Mouse (Mus musculus) C2C12 (cell line): ENCODE measurements around the gene Klre1.

Experiments used
- CTCF ChIP-seq: IDR thresholded peaks from one replicate; pipeline ENCODE4 v1.5.1; 2011; ENCODE audit not compliant: control insufficient read depth, insufficient read depth, insufficient read length
- MAX ChIP-seq: IDR thresholded peaks from one replicate; pipeline ENCODE4 v1.6.1; 2011; ENCODE audit warnings: mild to moderate bottlenecking, control low read depth
- MYOG ChIP-seq: IDR thresholded peaks from one replicate; pipeline ENCODE4 v1.6.1; 2011; ENCODE audit not compliant: control insufficient read depth, insufficient read length; ENCODE audit errors: extremely low read depth
- USF1 ChIP-seq: IDR thresholded peaks from one replicate; pipeline ENCODE4 v1.6.1; 2011; ENCODE audit warnings: low read depth, mild to moderate bottlenecking, control low read depth, moderate library complexity

- no peak for TF ChIP-seq MYOG
- no peak for TF ChIP-seq CTCF
- no peak for TF ChIP-seq USF1
- TF ChIP-seq MAX, result no peak
These were observed 3.6 kb downstream of the Klre1 start for GRCm38 (mm10) chr6:129581274-129581673.
